Mouse (Mus musculus): Measurements from ENCODE around the gene Diras2. TPM values are rescaled to one million over a fixed set of nuclear protein-coding genes. Genes with fewer than 3 reads are reported as not detected.

Gene Diras2
- polyA plus RNA-seq, 1 experiment from 2014 or later = 0.69 TPM

- ATAC-seq (ENCODE audit: insufficient number of reproducible peaks, insufficient read depth, low FRiP score, low TSS enrichment) = no peak
- Histone ChIP-seq H3K4me3 (peak overlapping the region; percentile 47; the same call in 1 of the 2 replicates), H3K4me2 (replicated peaks) (peak overlapping the region; percentile 99), H3K9me3 (peaks cover 5% of the 10 kb centered on the region), H3K4me1 (peaks cover 5% of the 10 kb centered on the region; the same call in 1 of the 2 replicates), H3K9ac (no peak overlapping the region), H3K36me3 (no peaks in the 10 kb centered on the region), H3K27ac (no peak overlapping the region), H3K27me3 (peaks cover 24% of the 10 kb centered on the region)
- WGBS = 61% methylated on average over 13 of the region's 13 CpGs
Observed at GRCm38 (mm10) chr13:52529188-52529972, 1.7 kb downstream of the Diras2 start.

DNA sequence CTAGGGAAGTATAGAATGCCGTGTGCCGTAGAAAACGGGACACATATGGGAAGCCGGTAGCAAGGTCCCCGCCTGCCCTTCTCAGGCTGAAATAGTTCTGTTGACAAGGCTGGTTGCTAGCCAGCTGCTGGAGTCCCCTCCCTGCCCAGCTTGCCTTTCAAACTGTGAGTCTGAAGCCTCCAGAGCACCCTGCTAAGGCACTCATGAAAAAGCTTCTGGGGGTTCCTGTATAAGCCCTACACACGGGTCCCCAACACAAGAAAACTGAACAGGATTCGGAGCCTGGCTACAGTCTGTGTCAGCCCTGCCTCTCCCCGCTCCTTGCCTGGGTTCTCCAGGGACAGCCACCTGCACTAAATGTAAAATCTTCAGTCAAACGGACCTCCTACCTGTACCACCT is 2.3 kb downstream of the Diras2 start:
- no peak for ATAC-seq (ENCODE audit: insufficient number of reproducible peaks, insufficient read depth, low FRiP score, low TSS enrichment)
- H3K27ac ChIP-seq = no peak overlapping the region
- peaks cover 5% of the 10 kb centered on the region for H3K9me3 ChIP-seq
- H3K4me1 ChIP-seq = peaks cover 5% of the 10 kb centered on the region; the same call in 1 of the 2 replicates
- H3K9ac ChIP-seq = no peak overlapping the region
- peaks cover 24% of the 10 kb centered on the region for H3K27me3 ChIP-seq
- WGBS = 58% methylated on average over 9 of the region's 9 CpGs
- no peaks in the 10 kb centered on the region for H3K36me3 ChIP-seq
- no peak overlapping the region for H3K4me2 ChIP-seq (replicated peaks)
- H3K4me3 ChIP-seq = no peak overlapping the region

DNA sequence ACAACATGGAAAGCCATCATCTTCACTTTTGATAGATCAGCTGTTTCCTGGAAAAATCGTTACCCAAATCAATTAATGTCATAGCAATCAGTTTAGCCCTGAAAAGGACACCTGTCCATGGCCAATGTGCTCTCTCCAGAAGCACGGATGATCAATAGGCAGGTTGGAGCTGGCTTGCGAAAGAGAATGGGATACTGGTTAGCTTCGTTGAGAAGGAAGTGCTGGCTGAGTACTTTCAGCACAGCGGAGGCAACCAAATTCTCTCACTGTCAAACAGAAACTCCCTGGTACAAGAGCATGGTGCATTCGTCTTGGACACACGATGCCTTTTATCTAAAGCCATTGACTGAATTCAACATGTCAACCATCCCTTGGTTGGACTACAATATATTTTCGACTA is 2.8 kb downstream of the Diras2 start:
- H3K4me3 ChIP-seq = no peak overlapping the region
- H3K36me3 ChIP-seq = no peaks in the 10 kb centered on the region
- peaks cover 5% of the 10 kb centered on the region; the same call in 1 of the 2 replicates for H3K4me1 ChIP-seq
- WGBS = 86% methylated on average over 8 of the region's 8 CpGs
- peaks cover 24% of the 10 kb centered on the region for H3K27me3 ChIP-seq
- peaks cover 5% of the 10 kb centered on the region for H3K9me3 ChIP-seq
- no peak for ATAC-seq (ENCODE audit: insufficient number of reproducible peaks, insufficient read depth, low FRiP score, low TSS enrichment)
- no peak overlapping the region for H3K27ac ChIP-seq
- H3K4me2 ChIP-seq (replicated peaks) = no peak overlapping the region
- H3K9ac ChIP-seq = no peak overlapping the region

DNA sequence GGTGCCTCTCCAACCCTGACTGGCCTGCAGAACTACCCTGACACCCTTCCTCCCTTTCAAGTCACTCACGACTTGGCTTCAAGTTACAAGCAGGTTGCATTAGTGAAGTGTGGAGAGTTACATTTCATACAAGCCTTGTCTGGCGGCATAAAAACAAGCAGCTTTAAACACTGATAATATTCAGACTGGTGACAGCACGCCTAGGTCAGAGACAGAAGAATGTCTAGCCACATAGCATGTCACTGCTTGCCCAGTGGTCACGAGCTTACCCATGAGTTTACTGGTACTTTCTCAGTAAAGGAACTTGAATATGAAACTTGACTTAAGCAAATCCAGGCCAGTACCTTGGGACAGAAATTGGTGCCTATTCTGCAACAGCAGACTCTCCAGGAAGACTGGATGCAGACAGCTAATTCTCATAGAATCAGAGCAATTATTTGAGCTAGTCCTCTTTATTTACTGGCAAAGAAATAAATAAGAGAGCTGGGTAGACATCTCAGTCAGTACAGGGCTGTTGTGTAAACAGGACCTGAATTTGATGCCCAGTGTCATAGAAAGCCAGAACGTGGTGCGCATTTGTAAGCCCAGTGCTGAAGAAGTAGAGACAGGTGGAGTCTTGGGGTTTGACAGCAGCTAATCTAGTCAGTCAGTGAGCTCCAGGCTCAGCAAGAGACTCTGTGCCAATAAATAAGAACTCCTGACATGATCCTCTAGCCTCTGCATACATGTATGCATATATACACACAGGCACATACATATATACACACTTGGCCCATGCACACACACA is 4.6 kb downstream of the Diras2 start:
- peaks cover 24% of the 10 kb centered on the region for H3K27me3 ChIP-seq
- no peak overlapping the region for H3K4me2 ChIP-seq (replicated peaks)
- H3K9me3 ChIP-seq = no peaks in the 10 kb centered on the region
- H3K9ac ChIP-seq = no peak overlapping the region
- no peak for ATAC-seq (ENCODE audit: insufficient number of reproducible peaks, insufficient read depth, low FRiP score, low TSS enrichment)
- H3K4me3 ChIP-seq = no peak overlapping the region
- no peaks in the 10 kb centered on the region for H3K36me3 ChIP-seq
- WGBS = 69% methylated on average over 6 of the region's 6 CpGs
- H3K27ac ChIP-seq = no peak overlapping the region
- H3K4me1 ChIP-seq = peaks cover 5% of the 10 kb centered on the region; the same call in 1 of the 2 replicates

DNA sequence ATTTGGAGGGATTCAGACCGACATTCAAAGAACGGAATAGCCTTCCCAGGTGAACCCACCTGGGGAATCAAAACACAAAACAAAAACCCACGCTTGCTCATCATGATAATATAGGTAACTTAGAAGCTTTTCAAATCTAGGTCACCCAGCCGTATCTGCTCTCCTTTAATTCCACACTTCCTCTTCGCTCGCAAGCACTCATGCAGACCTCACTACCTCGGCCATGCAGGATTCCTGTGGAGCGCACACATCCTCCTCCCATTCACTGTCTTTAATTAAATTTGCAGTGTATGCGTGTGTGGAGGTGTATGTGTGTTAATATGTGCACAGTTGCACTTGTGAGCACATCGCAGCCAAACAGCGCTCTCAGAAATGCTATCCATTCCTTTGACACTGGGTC is 6.8 kb downstream of the Diras2 start:
- Histone ChIP-seq H3K4me3 (no peak overlapping the region), H3K27me3 (peaks cover 13% of the 10 kb centered on the region; the same call in 1 of the 2 replicates), H3K4me2 (replicated peaks) (no peak overlapping the region), H3K27ac (no peak overlapping the region), H3K36me3 (no peaks in the 10 kb centered on the region), H3K9ac (no peak overlapping the region), H3K4me1 (no peaks in the 10 kb centered on the region), H3K9me3 (no peaks in the 10 kb centered on the region)
- 80% methylated on average over 11 of the region's 11 CpGs for WGBS
- ATAC-seq (ENCODE audit: insufficient number of reproducible peaks, insufficient read depth, low FRiP score, low TSS enrichment) = no peak

GRCm38 (mm10) chr13:52521176-52521575 is 9.9 kb downstream of the Diras2 start:
- H3K27ac ChIP-seq = no peak overlapping the region
- no peak overlapping the region for H3K9ac ChIP-seq
- no peak for ATAC-seq (ENCODE audit: insufficient number of reproducible peaks, insufficient read depth, low FRiP score, low TSS enrichment)
- no peak overlapping the region for H3K4me3 ChIP-seq
- no peaks in the 10 kb centered on the region for H3K9me3 ChIP-seq
- no peak overlapping the region for H3K4me2 ChIP-seq (replicated peaks)
- no peaks in the 10 kb centered on the region for H3K36me3 ChIP-seq
- 48% methylated on average over 6 of the region's 6 CpGs for WGBS
- H3K27me3 ChIP-seq = no peaks in the 10 kb centered on the region
- H3K4me1 ChIP-seq = no peaks in the 10 kb centered on the region

GRCm38 (mm10) chr13:52519425-52519824 is 11.7 kb downstream of the Diras2 start:
- no peak overlapping the region for H3K27ac ChIP-seq
- H3K4me2 ChIP-seq (replicated peaks) = no peak overlapping the region
- ATAC-seq (ENCODE audit: insufficient number of reproducible peaks, insufficient read depth, low FRiP score, low TSS enrichment) = no peak
- H3K4me3 ChIP-seq = no peak overlapping the region
- H3K4me1 ChIP-seq = no peaks in the 10 kb centered on the region
- H3K9ac ChIP-seq = no peak overlapping the region
- H3K36me3 ChIP-seq = no peaks in the 10 kb centered on the region
- 85% methylated on average over 5 of the region's 5 CpGs for WGBS
- no peaks in the 10 kb centered on the region for H3K27me3 ChIP-seq
- H3K9me3 ChIP-seq = no peaks in the 10 kb centered on the region

- H3K36me3 ChIP-seq = no peaks in the 10 kb centered on the region
- H3K27me3 ChIP-seq = no peaks in the 10 kb centered on the region
- no peak overlapping the region for H3K4me3 ChIP-seq
- H3K27ac ChIP-seq = no peak overlapping the region
- H3K9ac ChIP-seq = no peak overlapping the region
- no peaks in the 10 kb centered on the region for H3K4me1 ChIP-seq
- no peak for ATAC-seq (ENCODE audit: insufficient number of reproducible peaks, insufficient read depth, low FRiP score, low TSS enrichment)
- no peaks in the 10 kb centered on the region for H3K9me3 ChIP-seq
- 86% methylated on average over 4 of the region's 4 CpGs for WGBS
- H3K4me2 ChIP-seq (replicated peaks) = no peak overlapping the region
Observed at GRCm38 (mm10) chr13:52518377-52518776, 12.7 kb downstream of the Diras2 start.

GRCm38 (mm10) chr13:52517021-52517420 is 14.1 kb downstream of the Diras2 start:
- Histone ChIP-seq H3K36me3 (no peaks in the 10 kb centered on the region), H3K9ac (no peak overlapping the region), H3K4me1 (no peaks in the 10 kb centered on the region), H3K4me2 (replicated peaks) (no peak overlapping the region), H3K27ac (no peak overlapping the region), H3K4me3 (no peak overlapping the region), H3K9me3 (no peaks in the 10 kb centered on the region), H3K27me3 (no peaks in the 10 kb centered on the region)
- ATAC-seq (ENCODE audit: insufficient number of reproducible peaks, insufficient read depth, low FRiP score, low TSS enrichment) = no peak
- 79% methylated on average over 5 of the region's 5 CpGs for WGBS

- 90% methylated on average over 4 of the region's 4 CpGs for WGBS
- no peaks in the 10 kb centered on the region for H3K9me3 ChIP-seq
Observed at GRCm38 (mm10) chr13:52516561-52516960, 14.5 kb downstream of the Diras2 start.

GRCm38 (mm10) chr13:52516051-52516450 is 15.0 kb downstream of the Diras2 start:
- no peak for ATAC-seq (ENCODE audit: insufficient number of reproducible peaks, insufficient read depth, low FRiP score, low TSS enrichment)
- H3K4me1 ChIP-seq = no peaks in the 10 kb centered on the region
- no peak overlapping the region for H3K27ac ChIP-seq
- H3K4me3 ChIP-seq = no peak overlapping the region
- H3K9me3 ChIP-seq = no peaks in the 10 kb centered on the region
- WGBS = 82% methylated on average over 3 of the region's 3 CpGs
- H3K27me3 ChIP-seq = no peaks in the 10 kb centered on the region
- H3K4me2 ChIP-seq (replicated peaks) = no peak overlapping the region
- H3K9ac ChIP-seq = no peak overlapping the region
- H3K36me3 ChIP-seq = no peaks in the 10 kb centered on the region

More at GRCm38 (mm10) chr13:52516561-52516960, 14.5 kb downstream of the Diras2 start:
- Histone ChIP-seq H3K4me3 (no peak overlapping the region), H3K36me3 (no peaks in the 10 kb centered on the region), H3K4me2 (replicated peaks) (no peak overlapping the region), H3K9ac (no peak overlapping the region), H3K27ac (no peak overlapping the region), H3K4me1 (no peaks in the 10 kb centered on the region), H3K27me3 (no peaks in the 10 kb centered on the region)
- ATAC-seq (ENCODE audit: insufficient number of reproducible peaks, insufficient read depth, low FRiP score, low TSS enrichment) = no peak

DNA sequence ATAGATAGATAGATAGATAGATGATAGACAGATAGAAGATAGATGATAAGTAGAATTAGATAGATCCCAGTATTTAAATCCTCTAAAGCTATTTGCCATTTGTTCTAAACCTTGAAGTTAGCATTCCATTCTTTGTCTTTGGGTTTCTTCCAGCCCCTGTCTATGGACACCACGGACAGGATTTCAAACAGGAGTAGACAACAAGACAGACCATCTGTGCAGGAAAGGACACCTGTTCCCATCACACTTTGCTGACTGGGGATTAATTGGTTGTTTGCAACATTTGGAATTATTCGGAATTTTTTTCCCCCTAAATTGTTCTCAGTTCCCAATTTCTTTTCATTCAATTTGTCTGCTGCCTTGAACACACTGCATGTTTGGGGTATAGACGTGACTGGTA is 17.5 kb downstream of the Diras2 start:
- WGBS = 85% methylated on average over 3 of the region's 3 CpGs
- ATAC-seq (ENCODE audit: insufficient number of reproducible peaks, insufficient read depth, low FRiP score, low TSS enrichment) = no peak

More for the DNA sequence above, 17.5 kb downstream of the Diras2 start:
- Histone ChIP-seq H3K9ac (no peak overlapping the region), H3K9me3 (no peaks in the 10 kb centered on the region), H3K27ac (no peak overlapping the region), H3K4me1 (no peaks in the 10 kb centered on the region), H3K27me3 (no peaks in the 10 kb centered on the region), H3K4me2 (replicated peaks) (no peak overlapping the region), H3K4me3 (no peak overlapping the region), H3K36me3 (no peaks in the 10 kb centered on the region)

All from embryonic facial prominence, embryonic 12.5 days (tissue).